Mouse (Mus musculus): ENCODE data around the gene Ak4.

The Ak4 gene

DNA sequence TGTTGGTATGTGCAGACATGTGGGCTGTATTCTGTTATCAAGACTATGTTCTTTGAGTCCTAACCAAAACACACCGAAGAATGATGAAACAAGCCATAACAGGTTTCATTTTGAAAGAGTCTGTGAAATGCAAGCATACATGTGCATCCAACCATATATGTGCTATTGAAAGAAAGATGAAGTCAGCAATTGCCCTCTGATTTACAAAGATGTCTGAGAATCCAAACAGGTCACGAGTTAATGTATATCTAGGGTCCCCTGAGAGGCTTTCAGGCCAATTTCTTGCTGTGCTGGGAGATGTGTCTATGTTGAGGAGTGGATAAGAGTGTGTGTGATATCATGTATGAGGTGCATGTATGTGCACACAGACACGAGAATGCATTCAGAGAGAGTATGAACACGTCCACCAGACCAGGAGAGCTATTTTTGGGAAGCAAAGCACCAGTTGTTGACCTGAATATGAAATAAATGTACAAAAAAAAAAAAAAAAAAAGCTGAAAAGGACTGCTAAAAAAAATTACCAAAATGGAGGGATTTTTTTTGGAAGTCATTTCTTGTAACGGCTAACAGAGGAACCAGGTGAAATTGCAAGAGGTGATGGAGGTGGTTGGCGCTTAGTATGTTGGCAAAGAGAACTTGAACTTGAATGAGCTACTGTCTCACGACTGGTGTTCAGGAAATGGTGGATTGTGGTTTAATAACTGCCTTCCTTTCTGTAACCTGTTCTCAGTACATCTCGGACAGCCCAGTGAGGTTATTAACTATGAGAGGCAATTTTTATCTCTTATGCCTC, 91.2 kb downstream of the Ak4 start:
- no peak for DNase-seq (ENCODE audit: inconsistent age in 2 of 2, low spot score in 1 of 2)

DNA sequence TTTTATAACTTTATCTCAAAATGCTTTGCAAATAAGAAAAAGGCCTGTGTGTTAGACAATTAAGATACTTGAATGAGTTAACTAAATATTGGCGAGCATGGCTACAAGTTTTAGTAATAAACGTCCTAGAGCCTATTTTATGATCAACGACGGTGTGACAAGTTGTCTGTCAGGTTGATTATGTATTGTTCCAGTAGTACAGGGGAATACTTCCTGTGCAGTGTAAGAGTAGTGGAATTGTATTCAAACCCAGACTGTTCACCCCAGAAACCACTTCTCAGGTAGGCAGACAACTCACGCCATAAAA, 91.8 kb downstream of the Ak4 start:
- DNase-seq (ENCODE audit: inconsistent age in 2 of 2, low spot score in 1 of 2) = no peak

DNA sequence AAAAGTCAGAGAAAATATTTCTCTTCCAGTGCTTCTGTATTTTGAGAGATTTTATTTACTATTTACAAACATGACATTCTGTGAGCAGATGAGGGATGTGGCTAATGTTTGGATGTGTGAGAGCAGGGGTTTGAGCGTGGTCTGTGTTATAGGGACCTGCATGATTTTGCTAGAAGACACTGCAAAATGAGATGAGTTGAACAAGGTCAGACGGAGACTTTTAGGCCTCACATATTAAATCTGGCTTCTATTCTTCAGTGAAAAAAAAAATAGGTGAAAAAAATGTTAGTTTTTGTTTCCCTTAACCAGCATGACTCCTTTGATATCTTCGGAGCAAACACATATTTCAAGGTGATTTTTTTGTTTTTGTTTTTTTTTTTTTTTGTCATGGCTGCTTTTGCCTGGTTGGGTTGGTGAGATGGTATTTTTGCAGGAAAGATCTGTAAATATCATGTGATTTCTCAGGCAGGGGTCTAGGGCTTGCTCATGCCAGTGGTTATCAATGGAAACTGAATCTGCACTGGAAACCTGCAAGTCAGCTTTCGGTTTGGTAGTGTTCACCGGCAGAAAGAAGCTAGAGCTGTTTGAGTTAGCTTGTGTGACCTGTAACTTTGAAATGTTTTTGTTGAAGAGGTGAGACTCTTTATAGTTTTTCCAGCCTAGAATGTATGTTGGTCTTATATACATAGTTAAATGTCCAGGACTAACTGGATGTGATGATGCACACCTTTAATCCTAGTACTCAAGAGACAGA, 92.9 kb downstream of the Ak4 start:
- no peak for DNase-seq (ENCODE audit: inconsistent age in 2 of 2, low spot score in 1 of 2)

DNA sequence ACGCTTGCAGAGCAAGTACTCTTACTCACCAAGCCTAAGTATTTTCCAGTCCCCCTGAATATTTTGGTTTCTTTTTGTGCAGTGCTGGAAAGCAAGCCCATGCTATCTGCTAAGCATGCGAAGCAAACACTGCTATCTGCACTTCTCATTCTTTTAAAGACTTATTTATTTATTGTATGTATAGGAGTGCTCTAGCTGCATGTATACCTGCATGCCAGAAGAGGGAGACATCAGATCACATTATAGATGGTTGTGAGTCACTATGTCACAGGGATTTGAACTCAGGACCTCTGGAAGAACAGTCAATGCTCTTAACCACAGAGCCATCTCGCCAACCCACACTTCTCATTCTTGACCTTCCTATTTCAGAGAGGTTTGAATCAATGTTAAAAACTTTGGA, 94.2 kb downstream of the Ak4 start:
- no peak for DNase-seq (ENCODE audit: inconsistent age in 2 of 2, low spot score in 1 of 2)

DNA sequence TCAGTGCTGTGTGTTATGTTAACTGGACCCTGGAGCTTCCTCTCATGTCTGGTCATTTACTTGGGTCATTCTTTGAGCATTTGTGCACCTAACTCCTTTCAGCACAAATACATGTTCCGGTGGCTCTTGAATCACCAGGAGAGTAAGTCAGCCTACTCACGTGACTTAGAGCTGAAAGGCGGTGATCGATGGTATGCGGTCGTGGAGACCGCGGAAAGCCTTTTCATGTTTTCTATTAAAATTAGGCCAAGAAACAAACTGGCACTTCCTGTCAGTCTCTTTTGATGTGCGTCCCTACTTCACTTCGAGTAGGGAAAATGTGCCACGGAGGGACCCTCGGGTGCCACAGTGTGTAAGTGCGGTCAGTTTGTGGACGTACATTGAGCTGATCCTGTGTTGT, 96.8 kb downstream of the Ak4 start:
- DNase-seq (ENCODE audit: inconsistent age in 2 of 2, low spot score in 1 of 2) = no peak

Data from adrenal gland, adult (tissue).